Mouse (Mus musculus): ENCODE measurements around the gene Snx32.

GRCm38 (mm10) chr19:5529325-5530137, 19.2 kb upstream of the Snx32 start:
- peak; percentile 99 for TF ChIP-seq CTCF (IDR thresholded peaks at IDR 0.05; ENCODE audit: low read depth)
- TF ChIP-seq EP300 (IDR thresholded peaks at IDR 0.05; ENCODE audit: low read depth), result no peak
